Comparison of ENCODE assay signal across 9 mouse cellular contexts in the genomic region with DNA sequence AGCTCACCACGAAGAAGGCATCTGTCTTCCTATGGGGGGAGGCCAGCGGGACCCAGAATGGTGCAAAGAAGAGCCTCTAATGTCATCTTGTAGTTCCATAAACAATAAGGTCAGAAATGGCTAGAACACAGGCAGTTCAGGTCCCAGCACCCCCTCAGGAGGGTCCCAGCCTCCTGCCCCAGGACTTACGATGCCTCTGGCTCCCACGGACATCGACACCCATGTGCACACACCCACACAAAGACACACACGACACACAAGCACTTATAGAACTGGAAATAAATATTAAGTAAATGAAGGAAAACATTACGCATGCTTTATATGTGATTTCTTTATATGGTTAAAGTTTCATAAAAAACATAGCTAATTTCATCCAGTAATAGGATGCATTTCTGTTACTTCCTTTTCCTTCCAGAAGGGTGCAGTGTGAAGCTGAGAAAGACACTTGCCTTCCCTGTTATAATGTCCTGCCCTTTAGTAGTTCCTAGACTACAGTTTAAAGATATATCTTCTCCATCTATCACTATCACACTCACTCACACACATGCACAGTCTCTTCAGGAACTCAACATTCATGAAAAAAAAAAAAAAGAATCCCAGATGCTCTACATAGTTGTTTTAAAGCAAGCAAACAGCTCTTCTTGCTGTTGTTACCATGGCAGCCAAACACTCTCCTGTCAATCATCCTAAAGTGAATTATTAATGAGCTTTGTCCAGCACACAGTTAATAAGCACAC. TPM values are rescaled to one million over a fixed set of nuclear protein-coding genes. Genes with fewer than 3 reads are reported as not detected.
DNase-seq lines count a peak whose midpoint lies in the region; ATAC-seq and TF ChIP-seq lines count a peak whose summit lies in the region.
"Had no signal": no experiment of that assay in that cellular context is flagged by ENCODE, and none has a peak within 500 bp of the region (broad histone marks: within the 10 kb centered on the region; RNA-seq: fewer than 3 reads in every experiment).

No protein-coding gene starts in this region.

- H3K27me3 ChIP-seq in hindbrain, postnatal 0 days (ENCODE audit: insufficient read depth, low read length) = no peaks in the 10 kb centered on the region
- no peaks in the 10 kb centered on the region for H3K27me3 ChIP-seq in neural tube, embryonic 14.5 days (ENCODE audit: control insufficient read depth, insufficient read depth, low read length)
- H3K27me3 ChIP-seq: heart, embryonic 15.5 days had no signal

- H3K4me2 ChIP-seq in hindbrain, postnatal 0 days (ENCODE audit: low read depth, low read length) = peak overlapping the region; percentile 31; the same call in 1 of the 2 replicates
- H3K4me2 ChIP-seq in neural tube, embryonic 14.5 days (ENCODE audit: low read depth, low read length) = no peak overlapping the region
- H3K4me2 ChIP-seq: heart, embryonic 15.5 days had no signal

- peak overlapping the region; percentile 13; the same call in 1 of the 2 replicates for H3K4me3 ChIP-seq in layer of hippocampus, adult 2 months
- no peak overlapping the region for H3K4me3 ChIP-seq in hindbrain, postnatal 0 days (ENCODE audit: low read length)
- no peak overlapping the region for H3K4me3 ChIP-seq in neural tube, embryonic 14.5 days (ENCODE audit: low read depth, low read length)
- H3K4me3 ChIP-seq: heart, embryonic 15.5 days had no signal

- no peaks in the 10 kb centered on the region for H3K36me3 ChIP-seq in hindbrain, postnatal 0 days (ENCODE audit: insufficient read depth, low read length)
- no peaks in the 10 kb centered on the region for H3K36me3 ChIP-seq in neural tube, embryonic 14.5 days (ENCODE audit: control insufficient read depth, insufficient read depth, low read length)
- H3K36me3 ChIP-seq: heart, embryonic 15.5 days had no signal

- no peak for DNase-seq in layer of hippocampus, adult 2 months (ENCODE audit: low spot score in 2 of 2)
- no peak for DNase-seq in layer of hippocampus, adult 18-20 months (ENCODE audit: low spot score in 2 of 2)
- peak; percentile 7 for DNase-seq in c-Kit-positive CD71-positive TER-119-negative erythroid progenitor cells, embryonic 14.5 days (ENCODE audit: low read depth)
- peak; percentile 65 for DNase-seq in hindbrain, postnatal 0 days (ENCODE audit: low spot score)
- DNase-seq in gastrocnemius, adult 18-20 months (ENCODE audit: low spot score) = no peak
- DNase-seq in urinary bladder, adult 18-20 months (ENCODE audit: low spot score in 2 of 2) = no peak
- DNase-seq in yolk sac, embryonic 10.5 days (ENCODE audit: low spot score) = no peak

- no peaks in the 10 kb centered on the region for H3K9me3 ChIP-seq in hindbrain, postnatal 0 days (ENCODE audit: low read length)
- H3K9me3 ChIP-seq in neural tube, embryonic 14.5 days (ENCODE audit: control insufficient read depth, low read length) = no peaks in the 10 kb centered on the region
- H3K9me3 ChIP-seq: heart, embryonic 15.5 days had no signal

- 0 out of 2 replicates have a peak overlapping the region, but pooled peaks have one; percentile 18 for H3K9ac ChIP-seq in hindbrain, postnatal 0 days (replicated peaks; ENCODE audit: low read length)
- H3K9ac ChIP-seq in neural tube, embryonic 14.5 days (replicated peaks; ENCODE audit: low read depth, low read length) = no peak overlapping the region
- H3K9ac ChIP-seq: heart, embryonic 15.5 days had no signal

- H3K4me1 ChIP-seq in hindbrain, postnatal 0 days (ENCODE audit: insufficient read depth, low read length) = no peaks in the 10 kb centered on the region
- H3K4me1 ChIP-seq in neural tube, embryonic 14.5 days (ENCODE audit: control insufficient read depth, insufficient read depth, low read length) = no peaks in the 10 kb centered on the region
- H3K4me1 ChIP-seq: heart, embryonic 15.5 days had no signal

- 86% methylated on average over 7 of the region's 7 CpGs for WGBS in hindbrain, postnatal 0 days
- 89% methylated on average over 7 of the region's 7 CpGs for WGBS in neural tube, embryonic 14.5 days

- peak overlapping the region; percentile 59 for H3K27ac ChIP-seq in layer of hippocampus, adult 2 months
- H3K27ac ChIP-seq in hindbrain, postnatal 0 days = no peak overlapping the region
- no peak overlapping the region for H3K27ac ChIP-seq in neural tube, embryonic 14.5 days (ENCODE audit: low read depth, low read length)
- H3K27ac ChIP-seq: heart, embryonic 15.5 days had no signal

- peak; percentile 76 for ATAC-seq in hindbrain, postnatal 0 days
- ATAC-seq in neural tube, embryonic 14.5 days (ENCODE audit: low read depth) = peak; percentile 67

- peak; percentile 80 for TF ChIP-seq CTCF in layer of hippocampus, adult 2 months (conservative IDR thresholded peaks at IDR 0.05)
- TF ChIP-seq CTCF in hindbrain, postnatal 0 days (IDR thresholded peaks at IDR 0.05; ENCODE audit: low read depth) = peak; percentile 75

RNA-seq across cellular contexts. Expression of gene Slc1a2, which starts 27.1 kb away (rescaled TPM):
- 1,000 to 10,000 TPM; 1,761 to 1,800 TPM for total RNA-seq in layer of hippocampus, adult 2 months (2021)
- 1,000 to 10,000 TPM; 1,741 to 1,763 TPM for total RNA-seq in layer of hippocampus, adult 18-20 months (2021)
- 116 and 130 TPM in 2 replicates for total RNA-seq in hindbrain, postnatal 0 days (2014; rRNA removed)
- 21.9 and 23.9 TPM in 2 replicates for polyA plus RNA-seq in hindbrain, postnatal 0 days (2015; fragmentation: Nextera tagmentation; extraction: Ambion mirVana)
- 32.8 and 40.8 TPM in 2 replicates for polyA plus RNA-seq in neural tube, embryonic 14.5 days (2014; fragmentation: Nextera tagmentation; extraction: Ambion mirVana)
- total RNA-seq in gastrocnemius, adult 18-20 months (2021) = under 1 TPM in 1 of 2 experiments, not detected in 1; 0.55 TPM

Comparison
In these comparisons a context has a peak if more than half of its experiments do, and no peak if none do; other contexts are left out.
1. DNase-seq: peak in c-Kit-positive CD71-positive TER-119-negative erythroid progenitor cells, embryonic 14.5 days (single experiment) and hindbrain, postnatal 0 days (single experiment); none in layer of hippocampus, adult 2 months (0 of 2), layer of hippocampus, adult 18-20 months (0 of 2), gastrocnemius, adult 18-20 months (single experiment), urinary bladder, adult 18-20 months (0 of 2) and yolk sac, embryonic 10.5 days (single experiment).
2. RNA of gene Slc1a2, which starts 27.1 kb away (total RNA-seq): 1,761 to 1,800 TPM in layer of hippocampus, adult 2 months, 1,741 to 1,763 TPM in layer of hippocampus, adult 18-20 months and 116 to 130 TPM in hindbrain, postnatal 0 days; 0.55 TPM in gastrocnemius, adult 18-20 months; every median in the first group is over 10 times any median in the second.